Mouse (Mus musculus): ENCODE measurements around the gene Zfp354c.

GRCm38 (mm10) chr11:50826214-50826613, 1.3 kb downstream of the Zfp354c start:
- TF ChIP-seq CTCF (IDR thresholded peaks at IDR 0.05; ENCODE audit: control insufficient read depth, insufficient read depth, insufficient read length) (no peak), MYOG (IDR thresholded peaks at IDR 0.05; ENCODE audit: control insufficient read depth, extremely low read depth, insufficient read length) (no peak)

Data from C2C12 (cell line).